In genomic region chr1:172281522-172282254, GRCm38 (mm10) we compare ENCODE assay signal across 16 mouse cellular contexts. TPM values are rescaled to one million over a fixed set of nuclear protein-coding genes. Genes with fewer than 3 reads are reported as not detected.
DNase-seq lines count a peak whose midpoint lies in the region; ATAC-seq and TF ChIP-seq lines count a peak whose summit lies in the region.
"Had no signal": no experiment of that assay in that cellular context is flagged by ENCODE, and none has a peak within 500 bp of the region (broad histone marks: within the 10 kb centered on the region; RNA-seq: fewer than 3 reads in every experiment).

No protein-coding gene starts in this region.

- H3K27me3 ChIP-seq in heart, postnatal 0 days (ENCODE audit: control insufficient read depth, insufficient read depth, low read length) = no peaks in the 10 kb centered on the region
- no peaks in the 10 kb centered on the region for H3K27me3 ChIP-seq in midbrain, postnatal 0 days (ENCODE audit: insufficient read depth, low read length)
- H3K27me3 ChIP-seq in midbrain, embryonic 11.5 days (ENCODE audit: control insufficient read depth, insufficient read depth, low read length) = no peaks in the 10 kb centered on the region

- H3K27ac ChIP-seq in heart, postnatal 0 days (ENCODE audit: low read depth) = no peak overlapping the region
- H3K27ac ChIP-seq in midbrain, postnatal 0 days (ENCODE audit: low read depth, low read length) = no peak overlapping the region
- H3K27ac ChIP-seq in midbrain, embryonic 11.5 days (ENCODE audit: low read depth, low read length) = no peak overlapping the region
- H3K27ac ChIP-seq: hindbrain, embryonic 14.5 days; liver, embryonic 12.5 days; midbrain, embryonic 12.5 days had no signal

- no peak for ATAC-seq in heart, postnatal 0 days (ENCODE audit: insufficient read depth, low read depth)
- no peak for ATAC-seq in midbrain, postnatal 0 days (ENCODE audit: low FRiP score)
- no peak for ATAC-seq in midbrain, embryonic 11.5 days (ENCODE audit: low FRiP score)
- no peak for ATAC-seq in megakaryocyte, adult 5-6 weeks (ENCODE audit: poor library complexity, severe bottlenecking)
- ATAC-seq: liver, embryonic 12.5 days had no signal

- WGBS in heart, postnatal 0 days = 78% methylated on average over 10 of the region's 10 CpGs
- WGBS in midbrain, postnatal 0 days = 87% methylated on average over 10 of the region's 10 CpGs
- 90% methylated on average over 10 of the region's 10 CpGs for WGBS in midbrain, embryonic 11.5 days

- peaks cover 43% of the 10 kb centered on the region for H3K36me3 ChIP-seq in heart, postnatal 0 days (replicated peaks; ENCODE audit: control insufficient read depth, insufficient read depth, low read length)
- H3K36me3 ChIP-seq in midbrain, postnatal 0 days (ENCODE audit: insufficient read depth, low read length) = no peaks in the 10 kb centered on the region
- no peaks in the 10 kb centered on the region for H3K36me3 ChIP-seq in midbrain, embryonic 11.5 days (ENCODE audit: control insufficient read depth, insufficient read depth, low read length)
- H3K36me3 ChIP-seq: liver, embryonic 12.5 days; midbrain, embryonic 12.5 days had no signal

- no peak for TF ChIP-seq EP300 in heart, postnatal 0 days (IDR thresholded peaks at IDR 0.05; ENCODE audit: low read depth)

- intact Hi-C loops in heart, postnatal 36 days (cut with DNase I) = no loop called here

- H3K4me1 ChIP-seq in heart, postnatal 0 days (ENCODE audit: control insufficient read depth, insufficient read depth) = no peaks in the 10 kb centered on the region
- H3K4me1 ChIP-seq in midbrain, postnatal 0 days (ENCODE audit: insufficient read depth, low read length) = peaks cover 6% of the 10 kb centered on the region; the same call in 1 of the 2 replicates
- H3K4me1 ChIP-seq in midbrain, embryonic 11.5 days (ENCODE audit: control insufficient read depth, insufficient read depth, low read length) = no peaks in the 10 kb centered on the region
- H3K4me1 ChIP-seq: liver, embryonic 12.5 days; midbrain, embryonic 12.5 days had no signal

- no peak overlapping the region for H3K4me3 ChIP-seq in heart, postnatal 0 days (ENCODE audit: low read depth, low read length)
- H3K4me3 ChIP-seq in midbrain, postnatal 0 days (ENCODE audit: low read depth, low read length) = no peak overlapping the region
- no peak overlapping the region for H3K4me3 ChIP-seq in midbrain, embryonic 11.5 days (ENCODE audit: low read depth, low read length)
- H3K4me3 ChIP-seq: liver, embryonic 12.5 days; midbrain, embryonic 12.5 days had no signal

- peak; percentile 14 for TF ChIP-seq CTCF in heart, postnatal 0 days (IDR thresholded peaks at IDR 0.05; ENCODE audit: low read depth)
- peak; percentile 39; the same call in 1 of the 2 replicates for TF ChIP-seq CTCF in midbrain, postnatal 0 days (IDR thresholded peaks at IDR 0.05)

- DNase-seq in heart, postnatal 0 days (ENCODE audit: low spot score) = no peak
- no peak for DNase-seq in heart, postnatal 36 days
- DNase-seq in midbrain, postnatal 0 days (ENCODE audit: low spot score) = no peak
- DNase-seq in midbrain, embryonic 11.5 days (ENCODE audit: low spot score, missing footprints) = no peak
- peak; percentile 45 for DNase-seq in fat pad, adult 2 months (ENCODE audit: extremely low read depth, low read depth, low spot score)
- DNase-seq in lung, postnatal 36 days = peak; percentile 44
- no peak for DNase-seq in spleen, adult 18-20 months
- DNase-seq: cerebellum, postnatal 14 days; thymus, postnatal 4 days had no signal

- no peak overlapping the region for H3K4me2 ChIP-seq in heart, postnatal 0 days (ENCODE audit: low read depth, low read length)
- no peak overlapping the region for H3K4me2 ChIP-seq in midbrain, postnatal 0 days (ENCODE audit: low read depth, low read length, poor library complexity, severe bottlenecking)
- H3K4me2 ChIP-seq in midbrain, embryonic 11.5 days = no peak overlapping the region
- H3K4me2 ChIP-seq: hindbrain, embryonic 14.5 days; liver, embryonic 12.5 days; midbrain, embryonic 12.5 days had no signal

- H3K9me3 ChIP-seq in heart, postnatal 0 days (replicated peaks; ENCODE audit: control insufficient read depth, low read length) = no peaks in the 10 kb centered on the region
- H3K9me3 ChIP-seq in midbrain, postnatal 0 days (ENCODE audit: low read length) = no peaks in the 10 kb centered on the region
- no peaks in the 10 kb centered on the region for H3K9me3 ChIP-seq in midbrain, embryonic 11.5 days (ENCODE audit: control insufficient read depth, low read length)
- H3K9me3 ChIP-seq: liver, embryonic 12.5 days; midbrain, embryonic 12.5 days had no signal

- no peak overlapping the region for H3K9ac ChIP-seq in heart, postnatal 0 days (replicated peaks; ENCODE audit: low read depth, low read length)
- H3K9ac ChIP-seq in midbrain, postnatal 0 days (replicated peaks; ENCODE audit: low read length, poor library complexity, severe bottlenecking) = no peak overlapping the region
- no peak overlapping the region for H3K9ac ChIP-seq in midbrain, embryonic 11.5 days (ENCODE audit: low read length)
- H3K9ac ChIP-seq: hindbrain, embryonic 14.5 days; liver, embryonic 12.5 days; midbrain, embryonic 12.5 days had no signal

RNA-seq across cellular contexts. Expression of gene Atp1a2, which starts 16.2 kb away (rescaled TPM):
- total RNA-seq in heart, postnatal 0 days (2014; rRNA removed; ENCODE audit: low replicate concordance) = 130 and 131 TPM in 2 replicates
- polyA plus RNA-seq in heart, postnatal 0 days (2015; fragmentation: Nextera tagmentation; extraction: Ambion mirVana) = 27.1 and 29.0 TPM in 2 replicates
- total RNA-seq in heart, postnatal 36 days (2021) = 100 to 1,000 TPM; 604 to 624 TPM
- total RNA-seq in midbrain, postnatal 0 days (2014; rRNA removed) = 398 and 409 TPM in 2 replicates
- polyA plus RNA-seq in midbrain, postnatal 0 days (2015; fragmentation: Nextera tagmentation; extraction: Ambion mirVana) = 94.4 and 100 TPM in 2 replicates
- polyA plus RNA-seq in midbrain, embryonic 11.5 days (2014; fragmentation: Nextera tagmentation; extraction: Ambion mirVana) = 1.4 and 1.9 TPM in 2 replicates
- 0.02 TPM in 1 of 2 replicates, not detected in the other for total RNA-seq in megakaryocyte, adult 5-6 weeks (2015)
- not detected in 2 replicates for total RNA-seq in megakaryocyte, adult 5-6 weeks (2017)
- total RNA-seq: neutrophil, adult 5-6 weeks had no signal

RNA-seq across cellular contexts. Expression of gene Igsf8, which starts 20.2 kb away (rescaled TPM):
- total RNA-seq in heart, postnatal 0 days (2014; rRNA removed; ENCODE audit: low replicate concordance) = 22.1 and 30.8 TPM in 2 replicates
- polyA plus RNA-seq in heart, postnatal 0 days (2015; fragmentation: Nextera tagmentation; extraction: Ambion mirVana) = 11.4 and 12.6 TPM in 2 replicates
- total RNA-seq in heart, postnatal 36 days (2021) = 10 to 100 TPM; 10.9 to 12.4 TPM
- 114 and 115 TPM in 2 replicates for total RNA-seq in midbrain, postnatal 0 days (2014; rRNA removed)
- polyA plus RNA-seq in midbrain, postnatal 0 days (2015; fragmentation: Nextera tagmentation; extraction: Ambion mirVana) = 79.6 and 88.8 TPM in 2 replicates
- 47.2 and 55.1 TPM in 2 replicates for polyA plus RNA-seq in midbrain, embryonic 11.5 days (2014; fragmentation: Nextera tagmentation; extraction: Ambion mirVana)
- 29.6 and 40.0 TPM in 2 replicates for total RNA-seq in megakaryocyte, adult 5-6 weeks (2015)
- 26.1 and 34.4 TPM in 2 replicates for total RNA-seq in megakaryocyte, adult 5-6 weeks (2017)

RNA-seq across cellular contexts. Expression of gene Atp1a4, which starts 23.5 kb away (rescaled TPM):
- not detected in 2 replicates for total RNA-seq in heart, postnatal 0 days (2014; rRNA removed; ENCODE audit: low replicate concordance)
- 0.07 TPM in 2 replicates for polyA plus RNA-seq in heart, postnatal 0 days (2015; fragmentation: Nextera tagmentation; extraction: Ambion mirVana)
- not detected for total RNA-seq in heart, postnatal 36 days (2021)
- 0.05 and 0.14 TPM in 2 replicates for total RNA-seq in midbrain, postnatal 0 days (2014; rRNA removed)
- polyA plus RNA-seq in midbrain, postnatal 0 days (2015; fragmentation: Nextera tagmentation; extraction: Ambion mirVana) = 0.05 TPM in 1 of 2 replicates, not detected in the other
- not detected in 2 replicates for polyA plus RNA-seq in midbrain, embryonic 11.5 days (2014; fragmentation: Nextera tagmentation; extraction: Ambion mirVana)
- total RNA-seq in megakaryocyte, adult 5-6 weeks (2015) = not detected in 2 replicates
- not detected in 2 replicates for total RNA-seq in megakaryocyte, adult 5-6 weeks (2017)
- total RNA-seq: neutrophil, adult 5-6 weeks had no signal
- polyA plus RNA-seq: liver, embryonic 12.5 days; midbrain, embryonic 12.5 days; spleen, adult 2 months had no signal

RNA-seq across cellular contexts. Expression of gene Kcnj9, which starts 47.4 kb away (rescaled TPM):
- total RNA-seq in heart, postnatal 0 days (2014; rRNA removed; ENCODE audit: low replicate concordance) = not detected in 2 replicates
- polyA plus RNA-seq in heart, postnatal 0 days (2015; fragmentation: Nextera tagmentation; extraction: Ambion mirVana) = not detected in 2 replicates
- not detected for total RNA-seq in heart, postnatal 36 days (2021)
- 13.9 and 14.1 TPM in 2 replicates for total RNA-seq in midbrain, postnatal 0 days (2014; rRNA removed)
- 5.8 and 6.7 TPM in 2 replicates for polyA plus RNA-seq in midbrain, postnatal 0 days (2015; fragmentation: Nextera tagmentation; extraction: Ambion mirVana)
- 0.37 and 0.43 TPM in 2 replicates for polyA plus RNA-seq in midbrain, embryonic 11.5 days (2014; fragmentation: Nextera tagmentation; extraction: Ambion mirVana)
- total RNA-seq in megakaryocyte, adult 5-6 weeks (2015) = not detected in 2 replicates
- total RNA-seq in megakaryocyte, adult 5-6 weeks (2017) = not detected in 2 replicates
- total RNA-seq: gastrocnemius, adult 8-10 months; neutrophil, adult 5-6 weeks had no signal
- polyA plus RNA-seq: liver, embryonic 12.5 days had no signal

RNA-seq across cellular contexts. Expression of gene Kcnj10, which starts 59.3 kb away (rescaled TPM):
- total RNA-seq in heart, postnatal 0 days (2014; rRNA removed; ENCODE audit: low replicate concordance) = not detected in 2 replicates
- 0.03 TPM in 1 of 2 replicates, not detected in the other for polyA plus RNA-seq in heart, postnatal 0 days (2015; fragmentation: Nextera tagmentation; extraction: Ambion mirVana)
- under 1 TPM; 0.05 to 0.11 TPM for total RNA-seq in heart, postnatal 36 days (2021)
- 6.1 and 6.6 TPM in 2 replicates for total RNA-seq in midbrain, postnatal 0 days (2014; rRNA removed)
- polyA plus RNA-seq in midbrain, postnatal 0 days (2015; fragmentation: Nextera tagmentation; extraction: Ambion mirVana) = 3.6 and 3.9 TPM in 2 replicates
- 0.75 TPM in 2 replicates for polyA plus RNA-seq in midbrain, embryonic 11.5 days (2014; fragmentation: Nextera tagmentation; extraction: Ambion mirVana)
- total RNA-seq in megakaryocyte, adult 5-6 weeks (2015) = 0.23 and 0.42 TPM in 2 replicates
- 0.26 and 0.28 TPM in 2 replicates for total RNA-seq in megakaryocyte, adult 5-6 weeks (2017)
- total RNA-seq: neutrophil, adult 5-6 weeks had no signal

Comparison
In these comparisons a context has a peak if more than half of its experiments do, and no peak if none do; other contexts are left out.
1. DNase-seq: peak in fat pad, adult 2 months (single experiment) and lung, postnatal 36 days (single experiment); none in heart, postnatal 0 days (single experiment), heart, postnatal 36 days (0 of 2), midbrain, postnatal 0 days (single experiment), midbrain, embryonic 11.5 days (single experiment) and spleen, adult 18-20 months (0 of 2).
2. RNA of gene Atp1a2, which starts 16.2 kb away (total RNA-seq): 604 to 624 TPM in heart, postnatal 36 days, 398 to 409 TPM in midbrain, postnatal 0 days and 130 to 131 TPM in heart, postnatal 0 days; 0.02 TPM in megakaryocyte, adult 5-6 weeks; every median in the first group is over 100 times any median in the second.